Mouse (Mus musculus) Muller cell, postnatal 12 days (primary cell): ENCODE data around the gene Ajm1.

Experiments used
- DNase-seq: peaks from one replicate; pipeline ENCODE4 v3.0.0-alpha.2; 2015; ENCODE audit errors: inconsistent ontology term

Gene Ajm1

DNA sequence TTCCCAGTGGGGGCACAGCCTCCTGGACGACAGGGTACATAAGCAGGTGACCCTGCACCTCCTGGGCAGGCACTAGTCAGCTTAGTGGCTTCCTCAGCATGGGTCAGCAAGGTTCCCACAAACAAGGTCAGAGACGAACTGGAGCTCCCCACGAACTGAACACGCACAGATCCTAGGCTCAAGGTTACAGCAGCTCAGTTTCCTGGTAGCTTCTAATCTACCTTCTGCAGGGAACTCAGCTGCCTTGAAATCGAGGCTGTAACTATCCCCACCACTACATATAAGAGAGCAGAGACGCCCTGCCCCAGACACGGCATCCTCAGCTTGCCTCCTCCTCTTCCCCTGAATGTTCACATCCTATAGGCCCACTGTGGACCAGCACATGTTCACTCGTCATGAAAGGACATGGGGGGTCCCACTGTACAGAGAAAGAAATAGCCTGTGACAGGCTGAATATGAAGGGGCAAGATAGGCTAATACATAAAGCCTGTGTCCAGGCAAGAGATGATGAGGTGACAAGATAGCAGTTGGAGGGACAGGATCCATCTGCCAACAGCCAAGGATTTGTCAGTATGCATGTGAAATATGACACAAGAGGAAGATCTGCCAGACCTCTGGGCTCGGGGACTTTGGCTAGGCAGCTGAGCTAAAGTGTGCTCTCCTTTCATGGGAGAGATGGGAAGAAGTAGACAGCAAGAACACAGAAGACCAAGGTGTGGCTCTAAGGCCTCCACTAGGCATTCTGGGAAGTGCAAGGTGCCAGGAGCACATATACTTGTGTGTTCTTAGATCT lies 54.9 kb downstream of the Ajm1 start:
- DNase-seq, result no peak
